In the genomic region with DNA sequence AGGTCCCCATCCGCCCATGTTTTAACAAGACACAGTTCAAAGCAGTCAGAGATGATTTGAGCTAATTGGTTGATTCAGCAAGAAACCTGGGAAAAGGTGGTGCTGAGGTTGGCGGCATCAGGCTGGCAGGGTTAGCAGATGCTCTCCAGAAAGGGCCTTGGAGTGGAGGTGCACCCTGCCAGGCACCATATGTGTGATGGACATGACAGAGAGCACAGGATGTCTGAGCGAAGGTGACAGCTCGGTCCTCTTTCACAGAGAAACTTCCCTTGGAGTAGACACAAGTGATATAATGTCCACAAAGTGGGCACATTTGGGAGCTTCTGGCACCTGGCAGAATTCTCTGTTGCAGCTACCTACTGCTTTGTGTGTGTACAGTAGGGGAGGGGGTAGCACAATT, we compare ENCODE assay signal across 26 mouse cellular contexts. TPM values are rescaled to one million over a fixed set of nuclear protein-coding genes. Genes with fewer than 3 reads are reported as not detected.
A peak's percentile ranks its signal among the peaks of the same experiment; 100 is the strongest.
DNase-seq lines count a peak whose midpoint lies in the region; TF ChIP-seq lines count a peak whose summit lies in the region.
"Had no signal": no experiment of that assay in that cellular context is flagged by ENCODE, and none has a peak within 500 bp of the region (broad histone marks: within the 10 kb centered on the region; RNA-seq: fewer than 3 reads in every experiment).

No protein-coding gene starts in this region.

- H3K27me3 ChIP-seq in heart, embryonic 10.5 days (ENCODE audit: insufficient read depth, poor library complexity, severe bottlenecking), result no peaks in the 10 kb centered on the region
- H3K27me3 ChIP-seq: forebrain, embryonic 13.5 days; heart, embryonic 13.5 days; intestine, embryonic 15.5 days had no signal

- peak; percentile 45 to 73 for DNase-seq in cerebellum, postnatal 10 days
- no peak for DNase-seq in cerebellum, adult 9-11 months
- DNase-seq in heart, embryonic 10.5 days (ENCODE audit: low spot score), result peak; percentile 58
- DNase-seq in heart, postnatal 14 days, result no peak
- DNase-seq in left cerebral cortex, postnatal 4 days, result peak; percentile 68
- DNase-seq in left cerebral cortex, adult 2 months (ENCODE audit: extremely low spot score in 1 of 2, low spot score in 2 of 2), result no peak
- DNase-seq: adrenal gland, adult 8-10 months; adrenal gland, postnatal 25 days; cerebellum, adult 11-12 months; cerebellum, adult 9-10 months; gastrocnemius, postnatal 10 days; gastrocnemius, postnatal 36 days; kidney, adult 11 months had no signal

- H3K27ac ChIP-seq in heart, embryonic 10.5 days, result no peak overlapping the region
- no peak overlapping the region for H3K27ac ChIP-seq in left cerebral cortex, adult 2 months
- H3K27ac ChIP-seq: forebrain, embryonic 10.5 days; forebrain, embryonic 13.5 days; heart, embryonic 13.5 days; hindbrain, embryonic 14.5 days; intestine, embryonic 15.5 days had no signal

- no peaks in the 10 kb centered on the region for H3K36me3 ChIP-seq in heart, embryonic 10.5 days
- H3K36me3 ChIP-seq: forebrain, embryonic 10.5 days; heart, embryonic 13.5 days; intestine, embryonic 15.5 days had no signal

- intact Hi-C loops in heart, postnatal 14 days (cut with DNase I), result no loop called here
- intact Hi-C loops in left cerebral cortex, postnatal 4 days (cut with DNase I), result no loop called here
- intact Hi-C loops in left cerebral cortex, adult 2 months (cut with DNase I), result no loop called here

- H3K4me1 ChIP-seq in heart, embryonic 10.5 days, result no peaks in the 10 kb centered on the region
- H3K4me1 ChIP-seq: forebrain, embryonic 13.5 days; heart, embryonic 13.5 days; intestine, embryonic 15.5 days had no signal

- H3K4me3 ChIP-seq in heart, embryonic 10.5 days, result no peak overlapping the region
- no peak overlapping the region for H3K4me3 ChIP-seq in left cerebral cortex, adult 2 months
- H3K4me3 ChIP-seq: forebrain, embryonic 10.5 days; forebrain, embryonic 13.5 days; heart, embryonic 13.5 days; intestine, embryonic 15.5 days had no signal

- 81% methylated on average over 4 of the region's 4 CpGs for WGBS in heart, embryonic 10.5 days

- no peaks in the 10 kb centered on the region for H3K9me3 ChIP-seq in heart, embryonic 10.5 days
- H3K9me3 ChIP-seq: forebrain, embryonic 10.5 days; forebrain, embryonic 13.5 days; heart, embryonic 13.5 days; intestine, embryonic 15.5 days had no signal

- no peak for TF ChIP-seq CTCF in left cerebral cortex, adult 2 months (IDR thresholded peaks at IDR 0.05)

RNA-seq across cellular contexts. Expression of a gene that starts 44.4 kb away (rescaled TPM):
- polyA plus RNA-seq in heart, embryonic 10.5 days (2016; fragmentation: Nextera tagmentation; extraction: Ambion mirVana), result 0.45 and 0.67 TPM in 2 replicates
- total RNA-seq in heart, postnatal 14 days (2021), result under 1 TPM; 0.07 to 0.14 TPM
- total RNA-seq in left cerebral cortex, postnatal 4 days (2021), result under 1 TPM; 0.18 to 0.30 TPM
- not detected for total RNA-seq in left cerebral cortex, adult 2 months (2021)
- total RNA-seq: adrenal gland, adult 8-10 months; adrenal gland, postnatal 25 days; gastrocnemius, adult 18-20 months; gastrocnemius, postnatal 10 days; gastrocnemius, postnatal 36 days; granulocyte monocyte progenitor cell, adult 5-6 weeks; heart, adult 8-10 months; hematopoietic stem cell, adult 5-6 weeks had no signal
- polyA plus RNA-seq: activated CD4-positive, CD25-positive, alpha-beta regulatory T cell, adult 4 months; embryonic facial prominence, embryonic 11.5 days; embryonic facial prominence, embryonic 14.5 days; forebrain, embryonic 10.5 days; forebrain, embryonic 13.5 days; forebrain, embryonic 16.5 days had no signal

Comparison
In these comparisons a context has a peak if more than half of its experiments do, and no peak if none do; other contexts are left out.
1. DNase-seq: peak in cerebellum, postnatal 10 days (2 of 2), heart, embryonic 10.5 days (single experiment) and left cerebral cortex, postnatal 4 days (single experiment); none in cerebellum, adult 9-11 months (single experiment), heart, postnatal 14 days (0 of 2) and left cerebral cortex, adult 2 months (0 of 2).